Mouse (Mus musculus) right cerebral cortex, postnatal 14 days (tissue): Measurements from ENCODE around the gene Xrcc3.
A peak's percentile ranks its signal among the peaks of the same experiment; 100 is the strongest.

Experiments used
- DNase-seq: peaks from one replicate; pipeline ENCODE4 v3.0.0; 2022

Gene Xrcc3

GRCm38 (mm10) chr12:111814769-111815762 is 1.4 kb upstream of the Xrcc3 start:
- no peak for DNase-seq

DNA sequence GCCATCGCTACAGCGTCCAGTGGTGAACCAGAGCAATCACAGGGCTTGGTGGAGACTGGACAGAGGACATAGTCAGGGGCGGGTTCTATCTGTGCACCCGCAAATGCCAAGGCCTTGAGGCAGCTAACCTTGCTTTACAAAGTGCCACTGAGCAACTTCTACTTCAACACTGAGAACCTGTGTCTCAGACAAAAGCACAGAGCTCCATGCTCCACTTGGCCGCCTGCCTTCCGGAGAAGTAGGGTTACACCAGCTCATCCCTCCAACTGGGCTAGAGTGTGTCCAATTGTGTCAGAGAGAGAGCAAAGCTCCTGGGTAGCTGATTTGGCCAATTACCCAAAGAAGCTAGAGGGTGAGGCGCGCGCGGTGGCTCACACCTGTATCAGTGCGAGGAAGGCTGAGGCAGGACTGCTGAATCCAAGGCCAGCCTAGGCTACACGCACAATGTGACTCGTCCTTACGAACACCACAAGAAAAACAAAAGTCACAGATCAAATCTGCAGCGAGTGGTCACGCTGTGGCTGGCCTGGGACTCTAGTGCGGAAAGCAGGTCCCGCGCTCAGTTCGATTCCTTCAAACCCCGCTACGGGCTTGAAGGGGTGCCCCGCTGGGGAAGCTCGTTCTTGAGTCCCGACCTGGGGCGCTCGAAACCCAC is 435 bp downstream of the Xrcc3 start:
- DNase-seq, result no peak

DNA sequence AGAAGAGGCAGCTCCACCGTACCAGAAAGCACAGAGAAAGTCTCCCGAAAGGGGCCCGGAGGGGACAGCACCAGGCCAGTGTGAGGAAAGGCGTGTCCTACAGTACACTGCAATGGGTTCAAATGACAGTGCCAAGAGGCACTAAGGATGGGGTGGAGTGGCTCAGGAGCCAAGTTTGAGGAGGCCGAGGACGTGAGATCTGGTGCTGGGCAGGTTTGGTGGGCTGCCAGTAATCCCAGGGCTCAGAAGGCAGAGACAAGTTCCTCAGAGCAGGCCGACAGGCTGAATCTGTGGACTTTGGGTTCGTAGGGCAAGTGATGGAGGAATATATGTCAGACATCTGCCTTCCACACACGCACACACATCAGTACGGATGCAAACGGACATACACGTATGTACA is 1.1 kb downstream of the Xrcc3 start:
- DNase-seq, result no peak

DNA sequence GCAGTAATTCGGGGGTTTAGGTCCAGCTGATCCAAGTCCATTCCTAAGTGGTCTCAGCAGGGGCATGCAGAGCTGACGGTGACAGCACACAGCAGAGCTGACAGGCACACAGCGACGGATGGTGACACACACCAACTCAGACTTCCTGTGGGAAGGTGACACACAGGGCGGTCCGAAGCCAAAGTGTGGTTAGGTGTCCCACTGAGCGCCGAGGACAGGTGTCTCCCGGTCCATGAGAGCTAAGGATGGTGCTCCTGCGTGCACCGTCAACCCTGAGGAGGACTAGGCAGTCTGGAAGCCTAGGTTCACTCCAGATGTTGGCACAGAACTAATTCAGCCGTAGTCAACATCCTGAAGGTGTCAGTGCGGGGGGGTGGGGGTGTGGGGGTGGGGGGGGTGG is 1.6 kb downstream of the Xrcc3 start:
- no peak for DNase-seq

- peak; percentile 63 for DNase-seq
Measured at GRCm38 (mm10) chr12:111809762-111810161, 3.9 kb downstream of the Xrcc3 start.

- no peak for DNase-seq
Measured at GRCm38 (mm10) chr12:111808775-111809174, 4.9 kb downstream of the Xrcc3 start.

DNA sequence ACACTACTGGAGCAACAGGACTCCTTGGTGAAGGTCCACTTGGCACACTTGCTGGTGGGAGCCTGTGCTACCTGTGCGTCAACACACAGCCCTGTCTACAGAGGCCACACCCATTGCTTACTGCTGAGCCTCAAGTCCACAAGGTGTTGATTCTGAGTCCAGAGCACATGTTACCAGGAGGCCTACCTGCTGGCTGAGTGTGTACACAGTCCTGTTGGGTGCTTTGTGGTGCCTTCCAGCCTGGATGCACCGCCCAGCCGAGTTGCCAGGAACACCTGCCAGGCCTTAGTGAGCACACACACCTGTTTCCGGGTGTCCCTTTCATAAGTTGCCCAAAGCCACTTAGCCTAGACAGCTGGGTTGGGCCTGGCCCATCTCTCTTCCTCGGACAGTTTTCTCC is 10.1 kb downstream of the Xrcc3 start:
- DNase-seq, result no peak

- DNase-seq, result no peak
Measured at GRCm38 (mm10) chr12:111800459-111801183, 13.1 kb downstream of the Xrcc3 start.

GRCm38 (mm10) chr12:111798493-111798892 is 15.2 kb downstream of the Xrcc3 start:
- no peak for DNase-seq

GRCm38 (mm10) chr12:111797251-111797650 is 16.4 kb downstream of the Xrcc3 start:
- DNase-seq, result no peak

GRCm38 (mm10) chr12:111795180-111795895 is 18.3 kb downstream of the Xrcc3 start:
- DNase-seq, result no peak

- no peak for DNase-seq
Measured at GRCm38 (mm10) chr12:111794526-111795179, 19.0 kb downstream of the Xrcc3 start.

- no peak for DNase-seq
Measured at GRCm38 (mm10) chr12:111794102-111794501, 19.6 kb downstream of the Xrcc3 start.

GRCm38 (mm10) chr12:111791474-111792104 is 22.1 kb downstream of the Xrcc3 start:
- no peak for DNase-seq

- DNase-seq, result no peak
Measured at GRCm38 (mm10) chr12:111790631-111791030, 23.0 kb downstream of the Xrcc3 start.

GRCm38 (mm10) chr12:111790090-111790489 is 23.6 kb downstream of the Xrcc3 start:
- DNase-seq, result no peak

DNA sequence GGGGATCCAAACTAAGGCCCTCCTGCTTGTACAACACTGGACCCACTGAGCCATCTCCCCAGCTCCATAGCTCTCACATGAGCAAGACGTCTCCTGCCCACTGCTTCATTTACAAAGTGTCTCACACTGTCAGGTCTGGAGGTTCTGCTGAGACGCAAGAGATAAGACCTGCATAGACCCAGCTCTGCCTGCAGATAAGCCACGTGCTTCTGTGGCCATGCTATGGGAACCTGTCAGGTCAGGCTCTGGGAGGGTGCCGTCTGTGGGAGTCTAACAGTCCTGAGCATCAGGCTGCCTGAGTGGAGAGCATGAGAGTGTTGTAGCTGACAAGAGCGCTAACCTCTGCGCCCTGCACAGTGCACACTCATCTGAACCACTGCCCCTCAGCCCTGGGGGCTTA is 26.7 kb downstream of the Xrcc3 start:
- no peak for DNase-seq

DNA sequence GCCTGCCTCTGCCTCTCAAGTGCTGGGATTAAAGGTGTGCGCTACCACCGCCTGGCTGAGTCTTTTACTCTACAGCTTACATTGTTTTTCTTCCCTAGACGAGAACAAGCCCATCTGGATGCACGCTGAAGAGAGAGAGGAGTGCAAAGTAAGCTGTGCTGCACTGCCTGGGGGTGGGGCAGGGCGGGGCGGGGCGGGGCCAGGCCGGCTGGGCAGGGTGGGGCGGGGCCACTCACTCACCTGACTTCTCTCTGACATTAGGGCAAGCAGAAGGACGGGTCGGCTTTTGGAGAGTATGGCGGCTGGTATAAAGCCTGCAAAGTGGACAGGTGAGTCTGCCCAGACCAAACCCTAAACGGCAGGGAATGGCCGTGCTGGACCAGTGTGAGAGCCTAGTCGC is 28.5 kb downstream of the Xrcc3 start:
- no peak for DNase-seq

DNA sequence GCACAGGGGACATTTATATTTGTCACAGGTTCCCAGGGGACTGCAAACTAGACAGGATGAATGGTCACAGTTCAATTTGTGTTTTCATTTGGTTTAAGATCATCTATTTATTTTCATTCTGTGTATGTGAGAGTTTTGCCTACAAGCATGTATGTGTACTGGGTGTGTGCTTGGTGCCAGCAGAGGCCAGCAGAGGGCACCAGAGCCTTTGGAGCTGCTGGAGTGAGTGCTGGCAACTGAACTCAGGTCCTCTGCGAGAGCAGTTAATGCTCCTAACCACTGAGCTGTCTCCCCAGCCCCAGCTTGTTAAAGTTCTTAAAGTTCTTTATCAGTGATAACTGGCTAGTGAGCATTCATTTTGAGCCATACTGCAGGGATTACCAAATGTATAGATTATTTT is 34.1 kb downstream of the Xrcc3 start:
- DNase-seq, result no peak

DNA sequence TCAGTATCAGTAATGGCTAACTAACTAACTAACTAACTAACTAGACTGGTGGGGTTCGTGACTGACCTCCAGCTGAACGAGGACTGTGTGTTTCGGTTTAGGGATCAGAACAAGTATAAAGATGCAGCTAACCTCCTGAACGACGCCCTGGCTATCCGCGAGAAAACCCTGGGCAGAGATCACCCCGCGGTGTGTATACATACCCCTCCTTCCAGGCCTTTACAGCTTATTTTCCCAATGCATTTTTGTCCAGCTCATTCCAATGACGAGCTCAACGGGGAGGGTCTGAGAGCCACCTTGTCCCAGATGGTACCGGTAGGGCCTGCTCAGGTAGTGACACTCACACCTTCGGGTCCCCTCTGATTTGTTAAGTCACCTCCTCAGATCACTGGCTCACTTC is 35.8 kb downstream of the Xrcc3 start:
- no peak for DNase-seq

GRCm38 (mm10) chr12:111774845-111775244 is 38.8 kb downstream of the Xrcc3 start:
- no peak for DNase-seq

DNA sequence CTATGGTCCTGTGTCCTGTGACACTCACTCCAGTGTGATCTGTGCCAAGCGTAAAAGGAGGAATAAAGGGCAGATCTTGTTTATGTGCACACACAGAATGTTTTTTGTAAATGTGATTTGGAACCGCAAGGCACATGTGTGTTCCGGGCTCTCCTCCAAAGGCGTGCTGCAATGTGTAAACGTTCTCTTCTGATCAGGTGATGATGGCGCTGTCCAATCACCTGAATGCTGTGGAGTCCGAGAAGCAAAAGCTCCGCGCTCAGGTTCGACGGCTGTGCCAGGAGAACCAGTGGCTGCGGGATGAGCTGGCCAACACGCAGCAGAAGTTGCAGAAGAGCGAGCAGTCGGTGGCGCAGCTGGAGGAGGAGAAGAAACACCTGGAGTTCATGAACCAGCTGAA is 39.5 kb downstream of the Xrcc3 start:
- no peak for DNase-seq
